Mouse (Mus musculus) midbrain, embryonic 14.5 days (tissue): ENCODE data around the gene Gm26620. TPM values are rescaled to one million over a fixed set of nuclear protein-coding genes. Genes with fewer than 3 reads are reported as not detected.

Experiments used
- ATAC-seq: fragments of 200-750 bp; cut with Nextera tagmentation; 2 replicates; pipeline ENCODE4 v1.8.0; 2017; ENCODE audit warnings: moderate number of reproducible peaks, moderate library complexity; ENCODE audit not compliant: low FRiP score, low TSS enrichment
- DNase-seq: peaks from one replicate; pipeline ENCODE4 v3.0.0-alpha.2; 2015
- H3K27ac ChIP-seq: fragments of 300-500 bp; sonication (generic); replicated peaks from 2 replicates; pipeline ENCODE4 v1.5.1; 2014; ENCODE audit warnings: mild to moderate bottlenecking, low read depth, low read length, moderate library complexity
- H3K27me3 ChIP-seq: fragments of 300-500 bp; sonication (generic); 2 replicates; pipeline ENCODE4 v1.6.1; 2014; ENCODE audit warnings: low read length, control low read depth, mixed read lengths; ENCODE audit not compliant: control insufficient read depth, insufficient read depth
- H3K36me3 ChIP-seq: fragments of 300-500 bp; sonication (generic); 2 replicates; pipeline ENCODE4 v1.6.1; 2014; ENCODE audit warnings: low read length, control low read depth; ENCODE audit not compliant: control insufficient read depth, insufficient read depth
- H3K4me1 ChIP-seq: fragments of 300-500 bp; sonication (generic); 2 replicates; pipeline ENCODE4 v1.6.1; 2014; ENCODE audit warnings: mild to moderate bottlenecking, antibody characterized with exemption, low read length, control low read depth; ENCODE audit not compliant: control insufficient read depth, insufficient read depth
- H3K4me2 ChIP-seq: fragments of 300-500 bp; sonication (generic); 2 replicates; pipeline ENCODE4 v1.6.1; 2014; ENCODE audit warnings: mild to moderate bottlenecking, low read length, moderate library complexity
- H3K4me3 ChIP-seq: fragments of 300-500 bp; sonication (generic); replicated peaks from 2 replicates; pipeline ENCODE4 v1.5.1; 2014; ENCODE audit warnings: low read depth, low read length
- H3K9ac ChIP-seq: fragments of 300-500 bp; sonication (generic); replicated peaks from 2 replicates; pipeline ENCODE4 v1.6.1; 2014; ENCODE audit warnings: mild to moderate bottlenecking, low read length, moderate library complexity
- H3K9me3 ChIP-seq: fragments of 300-500 bp; sonication (generic); 2 replicates; pipeline ENCODE4 v1.6.1; 2016; ENCODE audit warnings: low read length, control low read depth, mixed read lengths; ENCODE audit not compliant: control insufficient read depth
- WGBS: fragments of 180-500 bp; shearing (Covaris S2); extraction: QIAGEN DNeasy Blood & Tissue Kit; methylation state at CpG from one replicate; pipeline ENCODE4 v1.1.7; 2014; 5-methylcytosine and 5-hydroxymethylcytosine counted together
- polyA plus RNA-seq: library from polyadenylated mRNA; unstranded; fragments of >200 nt; fragmentation: Nextera tagmentation; extraction: Ambion mirVana; gene quantifications from 2 replicates; pipeline ENCODE4 v1.2.1, GENCODE M21; 2014

Gene Gm26620
- polyA plus RNA-seq, 1 experiment from 2014 or later: 0.95 TPM

- 59% methylated on average over 5 of the region's 5 CpGs for WGBS
- Histone ChIP-seq H3K4me3 (no peak within 1 kb of the TSS), H3K36me3 (no peaks in the 10 kb centered on the region), H3K27ac (no peak within 1 kb of the TSS), H3K27me3 (peaks cover 13% of the 10 kb centered on the region), H3K9ac (no peak within 1 kb of the TSS), H3K9me3 (no peaks in the 10 kb centered on the region), H3K4me1 (peaks cover 4% of the 10 kb centered on the region; the same call in 1 of the 2 replicates), H3K4me2 (no peak within 1 kb of the TSS)
- ATAC-seq (no peak), DNase-seq (no peak)
Observed at GRCm38 (mm10) chr1:170912891-170913615, 28.2 kb downstream of the Gm26620 start, which contains the start of gene Fcrlb. Fcrlb (minus strand) TSS chr1:170912941.

DNA sequence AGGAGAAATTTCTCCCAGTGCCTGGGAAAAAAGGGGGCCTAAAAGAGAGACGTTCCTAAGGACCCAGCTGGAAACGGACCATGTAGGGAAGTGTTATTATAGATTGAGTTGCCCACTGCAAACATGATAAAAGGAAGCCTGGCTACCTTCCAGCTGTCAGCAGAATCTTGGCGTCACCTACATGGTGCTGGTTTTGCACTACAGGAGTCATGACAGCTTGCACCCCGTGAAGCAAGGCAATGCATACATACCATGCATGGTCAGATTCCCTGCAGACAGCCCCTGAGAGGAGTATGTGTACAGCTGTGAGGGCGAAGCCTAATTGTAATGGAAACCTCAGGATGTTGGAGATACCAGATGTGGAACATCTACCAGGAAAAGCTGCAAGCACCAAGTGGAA, 30.8 kb downstream of the Gm26620 start:
- Histone ChIP-seq H3K4me1 (no peaks in the 10 kb centered on the region), H3K27me3 (no peaks in the 10 kb centered on the region), H3K9ac (no peak overlapping the region), H3K4me2 (no peak overlapping the region), H3K27ac (no peak overlapping the region), H3K36me3 (no peaks in the 10 kb centered on the region), H3K9me3 (no peaks in the 10 kb centered on the region), H3K4me3 (no peak overlapping the region)
- 80% methylated on average over 5 of the region's 5 CpGs for WGBS
- no peak for ATAC-seq
- no peak for DNase-seq

DNA sequence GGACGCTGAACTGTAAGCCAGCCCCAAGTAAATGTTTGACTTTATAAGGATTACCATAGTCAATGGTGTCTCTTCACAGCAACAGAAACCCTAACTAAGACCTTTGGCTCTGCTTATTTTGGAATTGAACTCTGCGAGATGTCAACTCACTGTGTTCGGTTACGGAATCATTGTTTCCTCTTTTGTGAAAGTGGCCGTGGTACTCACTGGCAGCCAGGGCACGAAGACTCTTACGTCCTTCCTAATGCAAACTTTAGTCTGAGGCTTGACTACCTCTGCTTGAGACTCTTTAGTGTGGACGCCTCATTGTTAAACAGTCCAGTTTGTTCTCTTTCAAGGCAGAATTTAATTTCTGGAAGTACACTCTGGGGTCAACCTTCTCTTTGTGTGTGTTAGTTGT, 34.4 kb downstream of the Gm26620 start:
- Histone ChIP-seq H3K4me2 (no peak overlapping the region), H3K27ac (no peak overlapping the region), H3K9ac (no peak overlapping the region), H3K27me3 (no peaks in the 10 kb centered on the region), H3K36me3 (no peaks in the 10 kb centered on the region), H3K4me1 (no peaks in the 10 kb centered on the region), H3K4me3 (no peak overlapping the region), H3K9me3 (no peaks in the 10 kb centered on the region)
- WGBS: 95% methylated on average over 8 of the region's 8 CpGs
- DNase-seq (no peak), ATAC-seq (no peak)

- 89% methylated on average over 6 of the region's 6 CpGs for WGBS
Observed at GRCm38 (mm10) chr1:170924485-170924884, 39.6 kb downstream of the Gm26620 start.

DNA sequence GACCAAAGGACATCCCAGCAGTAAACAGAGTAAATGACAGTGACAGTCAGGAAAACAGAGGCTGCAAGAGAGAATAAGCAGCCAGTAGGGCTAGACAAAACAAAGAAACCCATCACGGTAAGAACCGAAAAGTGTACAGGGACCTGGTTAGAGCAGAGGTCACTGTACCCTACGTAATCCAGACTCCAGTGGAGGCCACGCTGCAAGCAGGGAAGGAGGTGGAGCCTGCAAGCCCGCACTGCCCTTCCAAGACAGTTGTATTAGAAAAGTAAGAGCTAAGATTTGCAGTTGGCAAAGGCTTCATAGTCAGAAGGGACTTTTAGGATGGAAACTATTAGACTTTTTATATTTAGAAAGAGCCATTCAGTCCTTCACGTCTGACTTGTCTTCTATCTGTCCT, 42.1 kb downstream of the Gm26620 start:
- Histone ChIP-seq H3K36me3 (no peaks in the 10 kb centered on the region), H3K4me1 (no peaks in the 10 kb centered on the region), H3K27ac (no peak overlapping the region), H3K27me3 (no peaks in the 10 kb centered on the region), H3K4me2 (no peak overlapping the region), H3K4me3 (no peak overlapping the region), H3K9me3 (no peaks in the 10 kb centered on the region), H3K9ac (no peak overlapping the region)
- no peak for ATAC-seq
- 68% methylated on average over 6 of the region's 6 CpGs for WGBS
- no peak for DNase-seq

More at GRCm38 (mm10) chr1:170924485-170924884, 39.6 kb downstream of the Gm26620 start:
- ATAC-seq: no peak
- no peak for DNase-seq
- Histone ChIP-seq H3K4me1 (no peaks in the 10 kb centered on the region), H3K4me2 (no peak overlapping the region), H3K9ac (no peak overlapping the region), H3K27ac (no peak overlapping the region), H3K27me3 (no peaks in the 10 kb centered on the region), H3K36me3 (no peaks in the 10 kb centered on the region), H3K9me3 (no peaks in the 10 kb centered on the region), H3K4me3 (no peak overlapping the region)

GRCm38 (mm10) chr1:170927378-170927777, 42.5 kb downstream of the Gm26620 start, which contains the start of gene Fcrla:
Fcrla (minus strand) TSS chr1:170927583.
- Histone ChIP-seq H3K36me3 (no peaks in the 10 kb centered on the region), H3K9ac (no peak within 1 kb of the TSS), H3K4me3 (no peak within 1 kb of the TSS), H3K4me1 (no peaks in the 10 kb centered on the region), H3K27me3 (no peaks in the 10 kb centered on the region), H3K4me2 (no peak within 1 kb of the TSS), H3K27ac (no peak within 1 kb of the TSS), H3K9me3 (no peaks in the 10 kb centered on the region)
- ATAC-seq: no peak
- 78% methylated on average over 3 of the region's 3 CpGs for WGBS
- DNase-seq: no peak

GRCm38 (mm10) chr1:170928467-170928866, 43.6 kb downstream of the Gm26620 start:
- H3K27ac ChIP-seq: no peak overlapping the region
- 80% methylated on average over 2 of the region's 2 CpGs for WGBS
- DNase-seq (no peak), ATAC-seq (no peak)
- H3K9ac ChIP-seq: no peak overlapping the region
- no peaks in the 10 kb centered on the region for H3K36me3 ChIP-seq
- H3K27me3 ChIP-seq: no peaks in the 10 kb centered on the region
- H3K4me1 ChIP-seq: no peaks in the 10 kb centered on the region
- H3K4me3 ChIP-seq: no peak overlapping the region
- H3K9me3 ChIP-seq: no peaks in the 10 kb centered on the region
- no peak overlapping the region for H3K4me2 ChIP-seq

GRCm38 (mm10) chr1:170929245-170929644, 44.4 kb downstream of the Gm26620 start:
- ATAC-seq (no peak), DNase-seq (no peak)
- 81% methylated on average over 4 of the region's 4 CpGs for WGBS
- Histone ChIP-seq H3K9ac (no peak overlapping the region), H3K27me3 (no peaks in the 10 kb centered on the region), H3K4me3 (no peak overlapping the region), H3K36me3 (no peaks in the 10 kb centered on the region), H3K4me2 (no peak overlapping the region), H3K27ac (no peak overlapping the region), H3K4me1 (no peaks in the 10 kb centered on the region), H3K9me3 (no peaks in the 10 kb centered on the region)

- no peak for ATAC-seq
- Histone ChIP-seq H3K36me3 (no peaks in the 10 kb centered on the region), H3K9me3 (no peaks in the 10 kb centered on the region), H3K4me2 (no peak overlapping the region), H3K9ac (no peak overlapping the region), H3K27me3 (no peaks in the 10 kb centered on the region), H3K27ac (no peak overlapping the region), H3K4me1 (no peaks in the 10 kb centered on the region), H3K4me3 (no peak overlapping the region)
- 91% methylated on average over 3 of the region's 3 CpGs for WGBS
- DNase-seq: no peak
Observed at GRCm38 (mm10) chr1:170932043-170932442, 47.2 kb downstream of the Gm26620 start.
